Mouse (Mus musculus): ENCODE results near the gene Zfyve27. TPM values are rescaled to one million over a fixed set of nuclear protein-coding genes. Genes with fewer than 3 reads are reported as not detected.

The Zfyve27 gene
- polyA plus RNA-seq, 1 experiment from 2014 or later, result 22.4 TPM

DNA sequence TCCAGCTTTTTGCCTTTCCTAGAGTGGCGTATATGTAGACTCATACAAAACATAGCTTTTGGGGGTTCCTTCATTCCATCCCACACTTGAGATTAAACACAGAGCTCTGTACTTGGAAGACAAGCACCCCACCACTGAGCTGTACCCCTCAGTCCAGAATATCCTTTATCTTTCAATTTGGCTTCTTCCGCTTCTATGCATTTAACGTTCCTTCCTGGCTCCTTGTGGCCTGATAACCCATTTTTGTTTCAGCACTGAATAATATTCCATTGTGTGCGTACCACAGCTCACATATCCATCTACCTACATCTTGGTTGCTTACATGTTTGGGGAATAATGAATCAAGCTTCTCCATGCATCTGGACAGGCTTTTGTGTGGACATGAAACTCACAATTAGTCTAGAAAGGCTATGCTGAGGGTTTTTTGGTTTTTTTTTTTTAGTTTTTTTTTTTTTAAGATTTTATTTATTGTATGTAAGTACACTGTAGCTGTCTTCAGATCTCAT lies 26.5 kb upstream of the Zfyve27 start:
- H3K4me3 ChIP-seq (ENCODE audit: low read depth, low read length), result no peak overlapping the region
- DNase-seq (ENCODE audit: low spot score), result no peak
- no peak overlapping the region for H3K4me2 ChIP-seq (ENCODE audit: low read depth, low read length, severe bottlenecking)
- no peaks in the 10 kb centered on the region for H3K36me3 ChIP-seq (ENCODE audit: control insufficient read depth, insufficient read depth, low read length)
- H3K27ac ChIP-seq (ENCODE audit: low read depth, low read length), result no peak overlapping the region
- 89% methylated on average over 4 of the region's 4 CpGs for WGBS
- ATAC-seq (replicated peaks; ENCODE audit: low FRiP score), result no peak
- no peaks in the 10 kb centered on the region for H3K9me3 ChIP-seq (ENCODE audit: control insufficient read depth, low read length)
- H3K9ac ChIP-seq (ENCODE audit: low read length), result no peak overlapping the region
- peaks cover 3% of the 10 kb centered on the region; the same call in 1 of the 2 replicates for H3K4me1 ChIP-seq (replicated peaks; ENCODE audit: control insufficient read depth, insufficient read depth, low read length)
- no peaks in the 10 kb centered on the region for H3K27me3 ChIP-seq (ENCODE audit: control insufficient read depth, insufficient read depth, low read length)

DNA sequence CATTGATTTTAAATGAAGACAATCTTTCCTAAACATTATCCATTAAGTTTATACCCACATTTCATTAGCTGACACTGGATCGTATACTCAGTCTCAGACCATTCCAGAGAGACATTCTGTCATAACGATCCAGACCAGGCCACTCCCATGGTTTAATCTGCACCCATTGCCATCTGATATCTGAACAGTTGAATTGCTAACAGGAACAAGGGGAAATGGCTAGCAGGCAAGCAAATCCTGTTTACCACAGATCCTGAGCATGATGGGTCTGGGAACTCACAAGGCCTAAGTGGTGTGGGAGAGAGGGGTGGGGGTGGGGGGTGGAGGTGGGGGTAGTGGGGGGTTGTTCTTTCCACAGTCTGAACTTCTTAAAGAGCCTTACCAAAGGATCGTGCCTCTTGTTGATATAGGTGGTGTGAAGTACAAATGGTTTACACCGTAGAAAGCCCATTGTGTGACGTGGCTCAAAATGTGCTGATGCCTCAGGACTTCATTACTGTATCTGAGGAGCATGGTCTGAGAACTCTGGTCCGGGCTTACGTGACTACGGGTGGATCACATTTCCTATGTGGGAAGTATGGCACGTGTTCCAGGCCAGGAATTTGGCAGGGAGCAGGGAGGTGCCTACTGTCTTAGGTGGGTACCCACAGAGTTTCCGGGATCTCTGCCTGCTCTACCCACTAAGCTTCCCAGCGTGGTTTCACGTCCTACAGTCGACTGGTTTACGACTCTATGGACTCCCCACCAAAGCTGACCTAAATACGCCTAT lies 25.1 kb upstream of the Zfyve27 start:
- DNase-seq (ENCODE audit: low spot score) (no peak), ATAC-seq (replicated peaks; ENCODE audit: low FRiP score) (no peak)
- Histone ChIP-seq H3K27ac (ENCODE audit: low read depth, low read length) (no peak overlapping the region), H3K4me1 (replicated peaks; ENCODE audit: control insufficient read depth, insufficient read depth, low read length) (peaks cover 3% of the 10 kb centered on the region; the same call in 1 of the 2 replicates), H3K9ac (ENCODE audit: low read length) (no peak overlapping the region), H3K9me3 (ENCODE audit: control insufficient read depth, low read length) (no peaks in the 10 kb centered on the region), H3K4me3 (ENCODE audit: low read depth, low read length) (no peak overlapping the region), H3K36me3 (ENCODE audit: control insufficient read depth, insufficient read depth, low read length) (no peaks in the 10 kb centered on the region), H3K4me2 (ENCODE audit: low read depth, low read length, severe bottlenecking) (no peak overlapping the region), H3K27me3 (ENCODE audit: control insufficient read depth, insufficient read depth, low read length) (no peaks in the 10 kb centered on the region)
- WGBS, result 90% methylated on average over 15 of the region's 15 CpGs

DNA sequence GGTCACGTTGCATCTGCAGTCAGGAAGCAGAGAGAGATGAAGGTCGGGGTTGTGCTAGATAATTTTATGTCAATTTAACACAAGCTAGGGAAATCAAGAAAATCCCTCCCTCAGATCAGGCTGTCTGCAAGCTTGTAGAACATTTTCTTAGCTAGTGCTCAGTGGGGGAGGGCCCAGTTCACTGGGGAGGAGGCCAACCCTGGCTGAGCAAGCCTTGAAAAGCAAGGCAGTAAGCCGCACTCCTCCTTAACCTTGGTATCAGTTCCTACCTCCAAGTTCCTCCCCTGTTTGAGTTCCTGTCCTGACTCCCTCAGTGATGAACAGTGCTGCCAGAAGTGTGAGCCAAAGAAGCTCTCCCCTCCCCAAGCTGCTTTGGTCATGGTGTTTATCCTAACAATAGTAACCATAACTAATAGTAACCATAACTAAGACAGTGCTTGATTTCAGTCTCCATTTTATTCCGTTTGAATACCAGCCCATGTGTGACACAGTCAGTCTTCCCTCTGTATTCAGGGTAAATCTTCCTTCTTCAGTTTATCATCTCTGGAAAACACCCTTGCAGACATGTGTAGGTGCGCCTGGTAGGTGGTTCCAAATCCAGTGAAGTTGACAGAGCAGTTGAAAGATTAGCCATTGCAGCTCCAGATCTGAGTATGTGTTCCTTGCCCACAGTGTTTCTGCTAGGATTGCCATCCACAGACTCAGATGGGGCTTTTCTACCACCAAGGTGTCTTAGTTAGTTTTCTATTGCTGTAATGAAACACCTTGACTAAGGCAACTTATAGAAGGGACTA lies 23.8 kb upstream of the Zfyve27 start:
- Histone ChIP-seq H3K4me1 (replicated peaks; ENCODE audit: control insufficient read depth, insufficient read depth, low read length) (peaks cover 3% of the 10 kb centered on the region; the same call in 1 of the 2 replicates), H3K27ac (ENCODE audit: low read depth, low read length) (no peak overlapping the region), H3K4me3 (ENCODE audit: low read depth, low read length) (no peak overlapping the region), H3K36me3 (ENCODE audit: control insufficient read depth, insufficient read depth, low read length) (no peaks in the 10 kb centered on the region), H3K9me3 (ENCODE audit: control insufficient read depth, low read length) (no peaks in the 10 kb centered on the region), H3K4me2 (ENCODE audit: low read depth, low read length, severe bottlenecking) (no peak overlapping the region), H3K27me3 (ENCODE audit: control insufficient read depth, insufficient read depth, low read length) (no peaks in the 10 kb centered on the region), H3K9ac (ENCODE audit: low read length) (no peak overlapping the region)
- ATAC-seq (replicated peaks; ENCODE audit: low FRiP score) (no peak), DNase-seq (ENCODE audit: low spot score) (no peak)
- WGBS, result 84% methylated on average over 5 of the region's 5 CpGs

DNA sequence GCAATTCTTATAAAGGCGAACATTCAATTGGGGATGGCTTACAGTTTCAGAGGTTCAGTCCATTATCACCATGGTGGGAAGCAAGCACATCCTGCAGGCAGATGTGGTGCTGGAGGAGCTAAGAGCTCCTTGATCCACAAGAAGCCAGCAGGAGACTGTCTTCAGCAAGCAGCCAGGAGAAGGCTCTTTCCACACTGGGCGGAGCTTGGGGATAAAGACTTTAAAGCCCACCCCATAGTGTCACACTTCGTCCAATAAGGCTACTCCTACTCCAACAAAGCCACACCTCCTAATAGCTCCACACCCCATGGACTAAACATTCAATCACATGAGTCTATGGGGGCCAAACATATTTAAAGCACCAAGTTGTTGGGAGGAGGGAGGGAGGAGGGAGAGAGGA lies 21.8 kb upstream of the Zfyve27 start:
- no peak overlapping the region for H3K27ac ChIP-seq (ENCODE audit: low read depth, low read length)
- DNase-seq (ENCODE audit: low spot score), result no peak
- no peak overlapping the region for H3K4me3 ChIP-seq (ENCODE audit: low read depth, low read length)
- 65% methylated on average over 3 of the region's 3 CpGs for WGBS
- H3K4me2 ChIP-seq (ENCODE audit: low read depth, low read length, severe bottlenecking), result no peak overlapping the region
- ATAC-seq (replicated peaks; ENCODE audit: low FRiP score), result no peak
- peaks cover 4% of the 10 kb centered on the region; the same call in 1 of the 2 replicates for H3K27me3 ChIP-seq (ENCODE audit: control insufficient read depth, insufficient read depth, low read length)
- no peaks in the 10 kb centered on the region for H3K36me3 ChIP-seq (ENCODE audit: control insufficient read depth, insufficient read depth, low read length)
- no peaks in the 10 kb centered on the region for H3K4me1 ChIP-seq (replicated peaks; ENCODE audit: control insufficient read depth, insufficient read depth, low read length)
- H3K9me3 ChIP-seq (ENCODE audit: control insufficient read depth, low read length), result no peaks in the 10 kb centered on the region
- no peak overlapping the region for H3K9ac ChIP-seq (ENCODE audit: low read length)

DNA sequence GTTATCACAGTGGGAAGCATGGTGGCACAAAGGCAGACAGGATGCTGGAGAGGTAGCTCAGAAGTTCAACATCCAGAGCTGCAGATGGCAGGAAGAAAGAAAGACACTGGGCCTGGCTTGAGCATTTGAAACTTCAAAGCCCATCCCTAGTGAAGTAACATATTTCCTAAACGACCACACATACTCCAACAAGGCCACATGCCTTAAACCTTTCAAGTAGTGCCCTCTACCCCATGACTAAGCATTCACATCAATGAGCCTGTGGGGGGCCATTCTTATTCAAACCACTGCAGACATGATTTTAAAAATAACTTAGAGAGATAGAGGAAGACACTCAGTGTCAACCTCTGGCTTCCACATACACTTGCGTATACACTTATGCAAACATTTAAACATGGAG lies 21.0 kb upstream of the Zfyve27 start:
- peaks cover 4% of the 10 kb centered on the region; the same call in 1 of the 2 replicates for H3K27me3 ChIP-seq (ENCODE audit: control insufficient read depth, insufficient read depth, low read length)
- H3K4me3 ChIP-seq (ENCODE audit: low read depth, low read length), result no peak overlapping the region
- 84% methylated on average over 2 of the region's 2 CpGs for WGBS
- H3K4me1 ChIP-seq (replicated peaks; ENCODE audit: control insufficient read depth, insufficient read depth, low read length), result no peaks in the 10 kb centered on the region
- DNase-seq (ENCODE audit: low spot score), result no peak
- no peak for ATAC-seq (replicated peaks; ENCODE audit: low FRiP score)
- H3K4me2 ChIP-seq (ENCODE audit: low read depth, low read length, severe bottlenecking), result no peak overlapping the region
- no peak overlapping the region for H3K27ac ChIP-seq (ENCODE audit: low read depth, low read length)
- no peak overlapping the region for H3K9ac ChIP-seq (ENCODE audit: low read length)
- no peaks in the 10 kb centered on the region for H3K36me3 ChIP-seq (ENCODE audit: control insufficient read depth, insufficient read depth, low read length)
- no peaks in the 10 kb centered on the region for H3K9me3 ChIP-seq (ENCODE audit: control insufficient read depth, low read length)

DNA sequence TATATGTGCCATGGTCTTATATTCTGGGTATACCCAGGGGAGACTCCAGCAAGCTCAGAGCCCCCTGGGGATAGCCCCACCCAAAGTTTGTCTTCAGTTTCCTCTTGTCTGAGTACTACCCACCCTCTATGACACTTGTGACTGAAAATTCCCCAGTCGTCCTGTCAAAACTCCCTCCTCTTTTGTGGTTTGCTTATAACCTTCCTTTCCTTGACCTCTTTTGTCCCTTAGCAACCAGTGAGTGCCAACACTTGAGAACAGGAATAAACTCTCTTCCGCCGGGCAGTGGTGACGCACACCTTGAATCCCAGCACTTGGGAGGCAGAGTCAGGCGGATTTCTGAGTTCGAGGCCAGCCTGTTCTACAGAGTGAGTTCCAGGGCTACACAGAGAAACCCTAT lies 19.7 kb upstream of the Zfyve27 start:
- Histone ChIP-seq H3K27ac (ENCODE audit: low read depth, low read length) (no peak overlapping the region), H3K36me3 (ENCODE audit: control insufficient read depth, insufficient read depth, low read length) (no peaks in the 10 kb centered on the region), H3K4me2 (ENCODE audit: low read depth, low read length, severe bottlenecking) (no peak overlapping the region), H3K27me3 (ENCODE audit: control insufficient read depth, insufficient read depth, low read length) (peaks cover 14% of the 10 kb centered on the region), H3K4me1 (replicated peaks; ENCODE audit: control insufficient read depth, insufficient read depth, low read length) (0 out of 2 replicates have a peak, but pooled peaks cover 3% of the 10 kb centered on the region), H3K4me3 (ENCODE audit: low read depth, low read length) (no peak overlapping the region), H3K9me3 (ENCODE audit: control insufficient read depth, low read length) (no peaks in the 10 kb centered on the region), H3K9ac (ENCODE audit: low read length) (no peak overlapping the region)
- DNase-seq (ENCODE audit: low spot score), result no peak
- no peak for ATAC-seq (replicated peaks; ENCODE audit: low FRiP score)
- 60% methylated on average over 6 of the region's 6 CpGs for WGBS

DNA sequence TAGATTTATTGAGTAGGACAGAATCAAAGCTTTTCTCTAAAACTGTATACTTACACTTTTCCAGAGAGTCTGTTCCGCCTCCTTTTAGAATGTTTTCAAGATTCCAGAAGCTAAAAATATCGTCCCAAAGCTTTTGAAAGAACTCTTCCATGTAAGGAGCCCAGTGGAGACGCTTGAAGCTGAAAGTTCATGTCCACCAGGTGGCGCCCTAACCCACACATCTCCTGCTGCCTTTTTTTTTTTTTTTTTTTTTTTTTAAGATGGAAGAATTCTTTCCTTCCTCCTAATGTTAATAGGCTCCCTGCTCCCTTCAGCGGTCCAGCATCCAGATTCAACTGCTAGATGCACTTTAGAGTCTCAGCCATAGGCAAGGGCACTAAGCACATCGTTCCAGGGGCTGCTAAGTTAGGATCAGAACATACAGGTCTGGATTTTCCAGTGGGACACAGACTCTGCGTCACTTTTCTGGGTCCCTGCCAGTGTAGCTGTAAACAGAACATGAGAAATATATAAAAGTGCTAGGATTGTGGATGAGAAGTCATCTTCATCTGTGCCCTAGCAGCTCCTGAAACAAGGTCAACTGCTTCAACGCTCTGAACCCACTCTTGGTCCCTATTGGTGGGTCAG lies 19.1 kb upstream of the Zfyve27 start:
- 28% methylated on average over 8 of the region's 8 CpGs for WGBS
- DNase-seq (ENCODE audit: low spot score), result peak; percentile 89

DNA sequence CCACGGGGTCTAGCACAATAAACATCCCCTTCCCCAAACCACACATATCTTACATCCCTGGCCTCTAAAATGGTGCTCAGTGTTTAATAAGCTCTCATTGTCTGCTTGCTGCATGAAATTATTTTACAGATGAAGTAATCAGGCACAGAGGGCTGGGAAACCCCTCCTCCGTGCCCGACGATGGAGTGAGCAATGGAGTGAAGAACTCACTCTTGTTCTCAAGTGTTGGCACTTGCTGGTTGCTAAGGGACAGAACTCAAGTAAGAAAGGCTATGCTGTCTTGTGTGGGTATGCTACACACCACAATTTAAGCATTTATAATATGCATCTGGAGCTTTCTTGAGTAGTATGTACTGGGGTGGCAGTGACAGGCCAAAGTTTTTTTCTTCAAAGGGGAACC lies 18.5 kb upstream of the Zfyve27 start:
- 73% methylated on average over 4 of the region's 4 CpGs for WGBS
- ATAC-seq (replicated peaks; ENCODE audit: low FRiP score), result no peak
- Histone ChIP-seq H3K27me3 (ENCODE audit: control insufficient read depth, insufficient read depth, low read length) (peaks cover 14% of the 10 kb centered on the region), H3K36me3 (ENCODE audit: control insufficient read depth, insufficient read depth, low read length) (no peaks in the 10 kb centered on the region), H3K4me3 (ENCODE audit: low read depth, low read length) (no peak overlapping the region), H3K4me2 (ENCODE audit: low read depth, low read length, severe bottlenecking) (no peak overlapping the region), H3K9ac (ENCODE audit: low read length) (no peak overlapping the region), H3K4me1 (replicated peaks; ENCODE audit: control insufficient read depth, insufficient read depth, low read length) (0 out of 2 replicates have a peak, but pooled peaks cover 3% of the 10 kb centered on the region), H3K27ac (ENCODE audit: low read depth, low read length) (no peak overlapping the region), H3K9me3 (ENCODE audit: control insufficient read depth, low read length) (no peaks in the 10 kb centered on the region)
- no peak for DNase-seq (ENCODE audit: low spot score)

More for the DNA sequence above, 19.1 kb upstream of the Zfyve27 start:
- H3K9me3 ChIP-seq (ENCODE audit: control insufficient read depth, low read length), result no peaks in the 10 kb centered on the region
- H3K4me1 ChIP-seq (replicated peaks; ENCODE audit: control insufficient read depth, insufficient read depth, low read length), result 0 out of 2 replicates have a peak, but pooled peaks cover 3% of the 10 kb centered on the region
- no peak for ATAC-seq (replicated peaks; ENCODE audit: low FRiP score)
- peaks cover 14% of the 10 kb centered on the region for H3K27me3 ChIP-seq (ENCODE audit: control insufficient read depth, insufficient read depth, low read length)
- H3K4me3 ChIP-seq (ENCODE audit: low read depth, low read length), result no peak overlapping the region
- no peaks in the 10 kb centered on the region for H3K36me3 ChIP-seq (ENCODE audit: control insufficient read depth, insufficient read depth, low read length)
- no peak overlapping the region for H3K4me2 ChIP-seq (ENCODE audit: low read depth, low read length, severe bottlenecking)
- no peak overlapping the region for H3K9ac ChIP-seq (ENCODE audit: low read length)
- no peak overlapping the region for H3K27ac ChIP-seq (ENCODE audit: low read depth, low read length)

All from forebrain, embryonic 11.5 days (tissue).